Mouse (Mus musculus) retina, postnatal 1 day (tissue): ENCODE data around the gene Lrig1.

Source experiments
- DNase-seq: peaks from one replicate; pipeline ENCODE4 v3.0.0-alpha.2; 2012

The Lrig1 gene

GRCm38 (mm10) chr6:94700067-94700491 is at the start of gene Lrig1:
Lrig1 (minus strand) TSS chr6:94700158.
- peak; percentile 99 for DNase-seq

DNA sequence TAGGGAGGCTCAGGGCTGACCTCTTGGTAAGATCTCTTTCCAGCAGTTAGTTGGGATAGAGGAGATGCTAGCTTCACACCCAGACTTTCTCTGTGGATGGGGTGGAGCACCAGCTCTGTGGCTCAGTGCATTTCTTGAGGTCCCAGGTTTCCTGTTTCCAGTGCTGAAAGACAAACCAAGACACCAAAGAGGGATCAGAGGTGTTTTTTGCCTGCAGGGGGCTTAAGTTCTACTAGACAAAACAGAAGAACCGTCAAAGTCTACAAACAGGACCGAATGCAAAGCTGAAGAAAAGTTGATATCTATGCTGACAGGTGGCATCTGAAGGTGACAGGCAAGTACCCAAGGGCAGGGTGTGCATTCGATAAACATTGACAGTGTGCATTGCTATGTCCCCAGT is 49.7 kb upstream of the Lrig1 start:
- no peak for DNase-seq

DNA sequence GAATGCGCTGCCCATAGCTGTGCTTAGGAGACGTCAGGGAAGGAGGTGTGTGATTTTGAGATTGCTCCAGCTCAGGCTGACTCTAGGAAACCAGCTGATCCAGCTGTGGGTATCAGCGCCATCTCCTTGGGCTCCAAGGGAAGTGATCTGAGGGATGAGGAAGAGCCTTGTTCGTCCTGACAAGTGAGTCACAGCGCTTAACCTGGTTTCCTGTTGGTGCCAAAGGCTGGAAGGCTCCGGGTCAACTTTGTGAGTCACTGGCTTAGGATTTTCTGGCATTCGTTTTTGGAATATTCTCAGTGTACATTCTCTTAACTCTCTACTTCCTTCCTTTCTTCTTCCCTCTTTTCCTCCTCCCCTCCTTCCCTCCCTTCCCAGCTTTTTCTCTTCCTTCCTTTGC is 48.4 kb upstream of the Lrig1 start:
- DNase-seq = no peak

GRCm38 (mm10) chr6:94740117-94740729 is 40.3 kb upstream of the Lrig1 start:
- no peak for DNase-seq

DNA sequence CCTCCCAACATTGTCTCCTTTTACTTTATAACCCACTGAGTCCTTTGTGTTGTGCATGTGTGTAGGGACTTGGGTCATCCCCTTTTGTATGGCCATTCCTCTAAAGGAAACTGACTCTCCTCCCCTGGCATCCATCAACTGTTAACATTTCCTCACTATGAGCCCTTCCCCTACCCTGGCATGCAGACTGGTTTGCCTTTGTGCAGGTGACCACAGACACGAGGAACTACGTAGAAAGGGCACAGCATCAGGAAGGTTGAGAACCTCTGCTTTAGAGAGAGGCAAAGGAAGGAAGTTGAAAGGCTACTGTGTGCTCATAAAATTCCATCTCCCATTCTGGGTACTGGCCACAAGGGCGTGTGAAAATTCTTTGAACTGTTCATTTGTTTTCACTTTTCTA is 38.7 kb upstream of the Lrig1 start:
- DNase-seq = no peak

GRCm38 (mm10) chr6:94733878-94734277 is 33.9 kb upstream of the Lrig1 start:
- DNase-seq = no peak

GRCm38 (mm10) chr6:94729847-94730246 is 29.9 kb upstream of the Lrig1 start:
- no peak for DNase-seq

GRCm38 (mm10) chr6:94729132-94729531 is 29.2 kb upstream of the Lrig1 start:
- DNase-seq = peak; percentile 21

DNA sequence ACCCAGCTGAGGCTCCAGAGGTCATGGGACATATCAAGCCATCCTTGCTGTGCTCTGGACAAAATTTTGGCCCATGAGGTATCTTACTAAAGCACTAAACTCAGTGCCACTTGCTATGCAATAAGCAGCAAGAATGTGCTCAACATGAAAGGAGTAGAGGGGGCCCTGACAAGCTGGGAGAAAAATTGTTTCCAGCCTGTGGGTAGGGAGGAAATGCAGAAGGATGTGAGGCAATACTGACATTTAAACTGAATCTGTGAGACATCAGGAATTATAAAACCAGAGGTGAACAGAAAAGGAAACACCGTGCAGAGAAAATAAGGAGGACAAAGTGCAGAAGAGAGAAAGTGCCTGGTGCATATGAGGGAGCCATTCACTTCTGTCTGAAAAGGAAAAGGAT is 24.7 kb upstream of the Lrig1 start:
- DNase-seq = no peak

DNA sequence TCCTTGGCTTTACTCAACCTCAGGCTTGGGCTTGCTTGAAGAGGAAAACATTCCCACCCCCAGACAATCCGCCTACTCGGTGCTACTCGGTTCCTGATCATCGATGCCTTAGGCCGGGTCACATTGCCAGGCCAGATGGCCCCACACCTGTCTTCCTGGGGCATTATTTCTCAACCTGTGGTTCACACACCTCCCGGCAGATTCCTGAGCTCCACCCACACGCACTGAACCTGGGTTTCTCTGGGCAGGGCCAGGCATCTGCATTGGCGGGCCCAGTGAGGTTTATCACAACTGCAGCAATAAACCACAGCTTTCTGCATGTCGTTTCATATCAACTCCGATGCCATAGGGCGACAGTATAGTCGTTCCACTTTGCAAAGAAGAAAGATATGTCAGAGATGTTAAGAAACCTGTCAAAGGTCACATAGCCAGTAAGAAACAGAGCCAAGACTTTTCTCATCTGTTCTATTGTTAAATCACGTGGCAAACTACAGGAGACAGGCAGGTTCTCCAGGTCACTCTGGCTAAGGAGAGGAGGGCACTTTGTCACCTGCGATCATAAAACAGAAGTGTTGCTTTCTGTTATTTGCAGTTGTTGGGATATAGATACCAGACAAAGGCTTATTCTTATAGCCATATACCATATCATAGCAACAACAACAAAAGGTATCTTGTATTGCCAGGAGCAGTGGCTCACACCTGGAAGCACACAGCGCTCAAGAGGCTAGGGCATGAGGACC is 18.8 kb upstream of the Lrig1 start:
- no peak for DNase-seq

DNA sequence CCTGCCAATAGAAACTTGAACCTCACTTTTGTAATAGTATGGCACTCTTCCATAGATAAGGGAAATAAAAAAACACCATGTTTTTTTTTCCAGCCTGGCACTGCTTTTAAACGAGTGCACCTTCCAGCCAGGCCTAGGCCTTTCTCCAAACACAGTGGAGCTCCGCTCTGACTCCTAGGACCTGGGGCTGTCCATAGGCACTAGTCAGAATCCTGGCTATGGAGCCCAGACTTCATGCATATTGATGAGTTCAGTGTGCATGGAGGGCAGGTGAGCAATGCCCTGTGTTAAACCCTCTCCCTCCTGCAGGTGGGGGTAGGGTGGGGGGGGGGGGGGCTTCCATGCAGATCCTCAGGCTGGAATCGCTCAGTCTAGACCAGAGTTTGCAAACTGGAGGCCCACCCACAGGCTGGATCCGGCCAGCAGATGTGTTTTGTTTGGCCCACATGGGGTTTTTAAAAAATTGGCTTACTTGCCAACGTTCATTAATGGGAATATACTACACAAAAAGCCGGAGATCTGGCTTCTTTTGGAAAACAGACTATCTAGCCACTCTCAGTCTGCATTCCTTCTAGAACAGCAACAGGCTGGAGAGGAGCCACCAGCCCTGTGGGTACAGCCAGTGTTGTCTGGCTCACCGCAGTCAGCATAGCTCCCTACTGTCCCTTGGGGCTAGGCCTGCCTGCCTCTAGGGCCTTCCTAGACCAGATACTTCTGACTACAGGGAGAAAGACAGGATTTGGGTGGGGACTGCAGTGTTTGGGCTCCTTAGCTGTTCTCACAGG is 17.9 kb upstream of the Lrig1 start:
- DNase-seq = no peak

DNA sequence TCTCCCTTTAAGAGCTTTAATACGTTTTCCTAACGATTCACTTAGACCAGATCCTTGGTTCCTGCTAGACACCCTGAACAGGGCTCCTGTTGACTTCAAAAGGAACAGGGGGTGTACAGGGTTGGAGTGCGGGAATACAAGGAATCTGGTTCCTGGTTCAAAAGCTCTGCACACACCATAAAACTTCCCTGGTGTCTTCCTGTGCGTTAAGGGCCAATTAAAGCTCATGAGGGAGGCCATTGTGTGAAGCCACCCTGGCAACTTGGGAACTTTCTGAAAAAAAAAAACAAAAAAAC is 15.6 kb upstream of the Lrig1 start:
- peak; percentile 59 for DNase-seq

DNA sequence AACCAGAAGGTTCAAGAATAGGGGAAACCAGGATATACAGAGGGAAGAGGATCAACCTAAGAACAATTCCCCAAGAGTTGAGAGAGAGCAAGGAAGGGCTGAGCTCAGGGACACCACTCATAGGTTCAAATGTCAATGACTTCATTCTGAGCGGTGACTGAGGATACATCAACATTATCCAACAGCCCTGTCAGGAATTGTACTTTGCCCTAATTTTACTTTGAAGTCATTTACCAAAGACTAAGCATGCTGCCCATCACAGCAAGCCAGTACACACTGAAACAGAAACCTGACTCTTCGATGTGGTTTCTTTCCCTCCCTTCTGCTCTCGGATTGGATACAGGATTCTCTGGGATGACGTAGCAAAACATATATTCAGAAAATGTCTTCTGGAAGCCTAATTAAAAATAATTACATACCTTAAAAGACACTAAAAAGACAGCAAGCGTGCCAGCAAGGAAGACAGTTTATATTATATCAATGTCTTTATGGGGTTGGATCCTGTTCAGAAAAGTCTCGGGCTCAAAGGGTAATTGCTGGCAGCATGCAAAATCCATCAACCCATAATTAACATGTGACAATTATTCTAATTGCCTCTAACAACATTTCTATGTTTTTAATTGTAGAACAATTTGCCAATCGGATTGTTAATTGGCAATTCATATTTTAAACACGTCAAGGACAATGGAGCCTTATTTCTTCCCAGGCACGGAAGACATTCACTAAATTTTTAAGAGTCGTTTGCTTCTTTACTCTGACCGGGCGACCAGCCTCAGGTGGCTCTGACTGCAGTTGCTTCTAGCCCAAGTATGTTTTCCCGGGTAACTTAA is 15.1 kb upstream of the Lrig1 start:
- peak; percentile 75 for DNase-seq

- no peak for DNase-seq
Measured at GRCm38 (mm10) chr6:94709832-94710231, 9.9 kb upstream of the Lrig1 start.

DNA sequence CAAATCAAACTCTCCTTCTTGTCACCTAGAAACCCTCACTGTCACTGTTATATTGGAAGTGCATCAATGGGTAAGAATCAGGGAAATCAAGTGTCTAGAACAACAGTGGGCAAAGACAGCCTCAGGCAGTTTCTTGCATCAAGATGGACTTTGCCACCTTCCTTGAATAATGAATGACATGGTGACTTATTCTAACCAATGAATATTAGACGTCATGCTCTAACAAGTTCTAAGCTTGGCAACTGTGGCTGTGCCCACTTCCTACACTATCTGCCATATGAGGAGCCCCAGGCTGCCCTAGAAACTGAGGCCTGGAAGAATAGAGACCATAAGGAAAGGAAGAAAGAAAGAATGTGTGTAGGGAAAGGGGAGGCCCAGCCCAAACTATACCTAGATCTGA is 9.2 kb upstream of the Lrig1 start:
- no peak for DNase-seq

- no peak for DNase-seq
Measured at GRCm38 (mm10) chr6:94707254-94707653, 7.3 kb upstream of the Lrig1 start.

DNA sequence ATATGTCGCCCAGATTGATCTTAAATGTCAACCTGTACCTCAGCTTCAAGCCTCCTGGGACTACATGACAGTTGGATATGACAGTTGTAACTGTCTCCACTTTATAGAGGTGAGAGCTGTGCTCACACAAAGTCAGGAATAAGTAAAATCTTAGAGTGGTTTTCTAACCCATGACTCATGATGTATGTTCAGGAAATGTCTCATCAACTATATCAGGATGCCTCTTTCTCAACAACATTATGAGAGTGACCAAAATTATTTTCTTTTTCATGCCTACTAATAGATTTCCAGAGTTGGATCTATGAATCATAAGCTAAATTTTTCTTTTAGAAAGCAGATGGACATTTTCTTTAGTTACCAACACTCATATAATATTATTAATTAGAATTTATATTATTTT is 6.0 kb upstream of the Lrig1 start:
- no peak for DNase-seq

- DNase-seq = no peak
Measured at GRCm38 (mm10) chr6:94702993-94703392, 3.0 kb upstream of the Lrig1 start.

DNA sequence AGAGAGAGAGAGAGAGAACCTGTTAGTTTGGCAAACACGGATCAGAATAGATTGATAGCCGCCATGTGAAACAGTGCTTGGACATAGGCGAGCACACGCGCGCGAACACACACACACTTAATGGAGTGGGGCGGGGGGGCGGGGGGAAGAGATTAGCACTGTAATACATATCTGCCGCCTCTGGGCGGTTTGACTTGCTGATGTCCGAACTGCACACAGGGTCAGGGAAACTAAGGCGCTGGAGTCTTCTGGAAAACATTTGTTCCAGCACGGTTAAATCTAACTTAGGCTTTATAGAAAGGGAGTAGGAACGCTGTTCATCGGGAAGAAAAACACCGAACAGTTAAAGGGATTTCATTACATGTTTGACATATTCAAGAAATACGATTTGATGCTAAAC is 1.1 kb upstream of the Lrig1 start:
- peak; percentile 72 for DNase-seq

GRCm38 (mm10) chr6:94700612-94701011 is 654 bp upstream of the Lrig1 start:
- peak; percentile 73 for DNase-seq

GRCm38 (mm10) chr6:94699173-94699987 is 578 bp downstream of the Lrig1 start:
- peak; percentile 68 for DNase-seq

- no peak for DNase-seq
Measured at GRCm38 (mm10) chr6:94698509-94699172, 1.3 kb downstream of the Lrig1 start.
